Mouse (Mus musculus): Measurements from ENCODE around the gene Ankrd28. TPM values are rescaled to one million over a fixed set of nuclear protein-coding genes. Genes with fewer than 3 reads are reported as not detected.
"Not testable (repeated sequence)": the region's sequence is repeated elsewhere in the genome, so short reads cannot be mapped to it uniquely, and the experiment has no call there.

Gene Ankrd28
- polyA plus RNA-seq, 1 experiment = 34.0 TPM

- H3K4me1 ChIP-seq (ENCODE audit: control insufficient read depth, insufficient read depth, low read length) = peaks cover 4% of the 10 kb centered on the region
- H3K27me3 ChIP-seq (ENCODE audit: control insufficient read depth, insufficient read depth, low read length) = no peaks in the 10 kb centered on the region
- no peak for DNase-seq
- TF ChIP-seq CTCF (IDR thresholded peaks at IDR 0.05; ENCODE audit: borderline replicate concordance, insufficient read depth, low read depth, low read length) = no peak
- no peak for TF ChIP-seq POLR2A (IDR thresholded peaks at IDR 0.05; ENCODE audit: borderline replicate concordance, insufficient read depth, low read length)
- no peak overlapping the region for H3K4me3 ChIP-seq (replicated peaks; ENCODE audit: insufficient read depth, low read depth, low read length)
- H3K27ac ChIP-seq (ENCODE audit: insufficient read depth, low read length) = no peak overlapping the region
These were observed 58.2 kb downstream of the Ankrd28 start for GRCm38 (mm10) chr14:31772251-31772650.

GRCm38 (mm10) chr14:31768531-31768930 lies 61.9 kb downstream of the Ankrd28 start:
- Histone ChIP-seq H3K27me3 (ENCODE audit: control insufficient read depth, insufficient read depth, low read length) (no peaks in the 10 kb centered on the region), H3K4me1 (ENCODE audit: control insufficient read depth, insufficient read depth, low read length) (peaks cover 4% of the 10 kb centered on the region; the same call in 1 of the 2 replicates), H3K27ac (ENCODE audit: insufficient read depth, low read length) (no peak overlapping the region), H3K4me3 (replicated peaks; ENCODE audit: insufficient read depth, low read depth, low read length) (no peak overlapping the region)
- TF ChIP-seq CTCF (IDR thresholded peaks at IDR 0.05; ENCODE audit: borderline replicate concordance, insufficient read depth, low read depth, low read length) (no peak), POLR2A (IDR thresholded peaks at IDR 0.05; ENCODE audit: borderline replicate concordance, insufficient read depth, low read length) (no peak)
- WGBS = 50% methylated on average over 3 of the region's 3 CpGs
- no peak for DNase-seq

GRCm38 (mm10) chr14:31764083-31764482 lies 66.4 kb downstream of the Ankrd28 start:
- H3K27ac ChIP-seq (ENCODE audit: insufficient read depth, low read length) = no peak overlapping the region

GRCm38 (mm10) chr14:31761727-31762126 lies 68.7 kb downstream of the Ankrd28 start:
- Histone ChIP-seq H3K27ac (ENCODE audit: insufficient read depth, low read length) (no peak overlapping the region), H3K4me1 (ENCODE audit: control insufficient read depth, insufficient read depth, low read length) (no peaks in the 10 kb centered on the region), H3K4me3 (replicated peaks; ENCODE audit: insufficient read depth, low read depth, low read length) (no peak overlapping the region), H3K27me3 (ENCODE audit: control insufficient read depth, insufficient read depth, low read length) (no peaks in the 10 kb centered on the region)
- no peak for DNase-seq
- 97% methylated on average over 7 of the region's 7 CpGs for WGBS
- TF ChIP-seq POLR2A (IDR thresholded peaks at IDR 0.05; ENCODE audit: borderline replicate concordance, insufficient read depth, low read length) = no peak
- no peak for TF ChIP-seq CTCF (IDR thresholded peaks at IDR 0.05; ENCODE audit: borderline replicate concordance, insufficient read depth, low read depth, low read length)

More at GRCm38 (mm10) chr14:31764083-31764482, 66.4 kb downstream of the Ankrd28 start:
- no peak for DNase-seq
- Histone ChIP-seq H3K27me3 (ENCODE audit: control insufficient read depth, insufficient read depth, low read length) (no peaks in the 10 kb centered on the region), H3K4me1 (ENCODE audit: control insufficient read depth, insufficient read depth, low read length) (no peaks in the 10 kb centered on the region), H3K4me3 (replicated peaks; ENCODE audit: insufficient read depth, low read depth, low read length) (no peak overlapping the region)
- TF ChIP-seq CTCF (IDR thresholded peaks at IDR 0.05; ENCODE audit: borderline replicate concordance, insufficient read depth, low read depth, low read length) (no peak), POLR2A (IDR thresholded peaks at IDR 0.05; ENCODE audit: borderline replicate concordance, insufficient read depth, low read length) (no peak)
- WGBS = 90% methylated on average over 2 of the region's 2 CpGs

GRCm38 (mm10) chr14:31759195-31759594 lies 71.3 kb downstream of the Ankrd28 start:
- Histone ChIP-seq H3K4me3 (replicated peaks; ENCODE audit: insufficient read depth, low read depth, low read length) (no peak overlapping the region), H3K4me1 (ENCODE audit: control insufficient read depth, insufficient read depth, low read length) (no peaks in the 10 kb centered on the region), H3K27me3 (ENCODE audit: control insufficient read depth, insufficient read depth, low read length) (no peaks in the 10 kb centered on the region), H3K27ac (ENCODE audit: insufficient read depth, low read length) (no peak overlapping the region)
- DNase-seq = no peak
- 95% methylated on average over 2 of the region's 2 CpGs for WGBS
- TF ChIP-seq CTCF (IDR thresholded peaks at IDR 0.05; ENCODE audit: borderline replicate concordance, insufficient read depth, low read depth, low read length) = no peak
- TF ChIP-seq POLR2A (IDR thresholded peaks at IDR 0.05; ENCODE audit: borderline replicate concordance, insufficient read depth, low read length) = no peak

GRCm38 (mm10) chr14:31758410-31758809 lies 72.0 kb downstream of the Ankrd28 start:
- H3K4me1 ChIP-seq (ENCODE audit: control insufficient read depth, insufficient read depth, low read length); H3K4me3 ChIP-seq (replicated peaks; ENCODE audit: insufficient read depth, low read depth, low read length); DNase-seq; H3K27ac ChIP-seq (ENCODE audit: insufficient read depth, low read length); H3K27me3 ChIP-seq (ENCODE audit: control insufficient read depth, insufficient read depth, low read length): not testable (repeated sequence)
- WGBS = 97% methylated on average over 3 of the region's 3 CpGs

- Histone ChIP-seq H3K4me3 (replicated peaks; ENCODE audit: insufficient read depth, low read depth, low read length) (no peak overlapping the region), H3K27ac (ENCODE audit: insufficient read depth, low read length) (no peak overlapping the region), H3K4me1 (ENCODE audit: control insufficient read depth, insufficient read depth, low read length) (no peaks in the 10 kb centered on the region), H3K27me3 (ENCODE audit: control insufficient read depth, insufficient read depth, low read length) (no peaks in the 10 kb centered on the region)
- 78% methylated on average over 6 of the region's 6 CpGs for WGBS
- no peak for DNase-seq
- TF ChIP-seq POLR2A (IDR thresholded peaks at IDR 0.05; ENCODE audit: borderline replicate concordance, insufficient read depth, low read length) (no peak), CTCF (IDR thresholded peaks at IDR 0.05; ENCODE audit: borderline replicate concordance, insufficient read depth, low read depth, low read length) (no peak)
These were observed 82.1 kb downstream of the Ankrd28 start for GRCm38 (mm10) chr14:31748239-31748873.

- 91% methylated on average over 3 of the region's 3 CpGs for WGBS
- no peak overlapping the region for H3K4me3 ChIP-seq (replicated peaks; ENCODE audit: insufficient read depth, low read depth, low read length)
- DNase-seq = no peak
- no peak overlapping the region for H3K27ac ChIP-seq (ENCODE audit: insufficient read depth, low read length)
- no peak for TF ChIP-seq CTCF (IDR thresholded peaks at IDR 0.05; ENCODE audit: borderline replicate concordance, insufficient read depth, low read depth, low read length)
- no peak for TF ChIP-seq POLR2A (IDR thresholded peaks at IDR 0.05; ENCODE audit: borderline replicate concordance, insufficient read depth, low read length)
- H3K27me3 ChIP-seq (ENCODE audit: control insufficient read depth, insufficient read depth, low read length) = no peaks in the 10 kb centered on the region
- no peaks in the 10 kb centered on the region for H3K4me1 ChIP-seq (ENCODE audit: control insufficient read depth, insufficient read depth, low read length)
These were observed 87.9 kb downstream of the Ankrd28 start for GRCm38 (mm10) chr14:31742523-31742922.

Measured in cerebellum, adult 2 months (tissue).